Mouse (Mus musculus): ENCODE measurements around the gene Cdc42. TPM values are rescaled to one million over a fixed set of nuclear protein-coding genes. Genes with fewer than 3 reads are reported as not detected.

Gene Cdc42
- polyA plus RNA-seq, 1 experiment from 2014 or later: 605 TPM

DNA sequence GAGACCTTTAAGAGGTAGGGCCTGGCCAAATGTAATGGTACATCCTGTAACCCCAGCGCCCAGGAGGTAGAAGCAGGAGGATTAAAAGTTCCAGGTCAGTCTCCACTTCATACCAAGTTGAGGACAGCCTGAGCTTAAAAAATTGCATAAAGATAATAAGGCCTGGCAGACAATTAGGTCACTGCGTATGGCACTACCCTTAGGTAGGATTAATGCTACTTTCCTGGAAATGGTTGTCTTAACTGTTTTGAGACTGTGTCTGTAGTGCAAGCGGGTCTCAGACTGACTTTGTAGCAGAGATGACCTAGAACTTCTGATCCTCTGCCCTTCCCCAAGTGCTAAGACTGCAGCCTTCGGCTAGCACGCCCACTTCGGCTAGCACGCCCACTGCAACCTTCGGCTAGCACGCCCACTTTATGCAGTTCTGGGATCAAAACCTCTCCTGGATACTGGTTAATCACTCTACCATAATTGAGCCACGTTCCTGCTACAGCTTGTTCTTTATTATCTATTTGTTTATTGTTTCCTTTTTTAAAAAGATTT lies 22.3 kb upstream of the Cdc42 start:
- no peaks in the 10 kb centered on the region for H3K9me3 ChIP-seq (replicated peaks)
- WGBS: 92% methylated on average over 10 of the region's 10 CpGs

DNA sequence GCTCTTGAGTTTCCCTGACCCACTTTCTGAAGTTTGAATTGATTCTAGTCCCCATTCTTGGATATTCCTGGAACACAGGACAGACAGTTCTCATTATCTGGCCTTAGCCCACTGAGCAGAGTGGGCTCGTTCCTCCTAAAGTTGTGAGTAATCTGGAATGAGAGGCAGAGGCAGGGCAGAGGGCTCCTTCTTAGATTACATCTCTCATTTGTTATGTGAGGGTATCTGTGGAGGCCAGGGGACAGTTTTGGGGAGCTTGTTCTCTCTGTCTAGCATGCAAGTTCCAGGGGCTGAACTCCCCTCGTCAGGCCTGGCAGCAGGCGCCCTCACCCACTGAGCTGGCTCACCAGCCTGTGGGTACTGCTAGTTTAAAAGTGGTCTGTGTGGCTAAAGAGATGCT lies 21.6 kb upstream of the Cdc42 start:
- no peaks in the 10 kb centered on the region for H3K27me3 ChIP-seq (ENCODE audit: low read depth, poor library complexity, severe bottlenecking)
- no peak overlapping the region for H3K27ac ChIP-seq (replicated peaks)
- H3K9me3 ChIP-seq (replicated peaks): no peaks in the 10 kb centered on the region
- H3K4me3 ChIP-seq: no peak overlapping the region
- 90% methylated on average over 3 of the region's 3 CpGs for WGBS
- H3K36me3 ChIP-seq: no peaks in the 10 kb centered on the region
- H3K4me1 ChIP-seq: peaks cover 19% of the 10 kb centered on the region
- DNase-seq (ENCODE audit: low spot score): no peak

More for the DNA sequence above, 22.3 kb upstream of the Cdc42 start:
- Histone ChIP-seq H3K27ac (replicated peaks) (no peak overlapping the region), H3K4me1 (peaks cover 19% of the 10 kb centered on the region), H3K36me3 (no peaks in the 10 kb centered on the region), H3K27me3 (ENCODE audit: low read depth, poor library complexity, severe bottlenecking) (no peaks in the 10 kb centered on the region), H3K4me3 (no peak overlapping the region)
- DNase-seq (ENCODE audit: low spot score): no peak

GRCm38 (mm10) chr4:137377526-137378304 lies 20.2 kb upstream of the Cdc42 start:
- peaks cover 26% of the 10 kb centered on the region for H3K4me1 ChIP-seq
- H3K4me3 ChIP-seq: no peak overlapping the region
- H3K9me3 ChIP-seq (replicated peaks): no peaks in the 10 kb centered on the region
- no peaks in the 10 kb centered on the region for H3K36me3 ChIP-seq
- no peak for DNase-seq (ENCODE audit: low spot score)
- no peak overlapping the region for H3K27ac ChIP-seq (replicated peaks)
- no peaks in the 10 kb centered on the region for H3K27me3 ChIP-seq (ENCODE audit: low read depth, poor library complexity, severe bottlenecking)
- 84% methylated on average over 4 of the region's 4 CpGs for WGBS

DNA sequence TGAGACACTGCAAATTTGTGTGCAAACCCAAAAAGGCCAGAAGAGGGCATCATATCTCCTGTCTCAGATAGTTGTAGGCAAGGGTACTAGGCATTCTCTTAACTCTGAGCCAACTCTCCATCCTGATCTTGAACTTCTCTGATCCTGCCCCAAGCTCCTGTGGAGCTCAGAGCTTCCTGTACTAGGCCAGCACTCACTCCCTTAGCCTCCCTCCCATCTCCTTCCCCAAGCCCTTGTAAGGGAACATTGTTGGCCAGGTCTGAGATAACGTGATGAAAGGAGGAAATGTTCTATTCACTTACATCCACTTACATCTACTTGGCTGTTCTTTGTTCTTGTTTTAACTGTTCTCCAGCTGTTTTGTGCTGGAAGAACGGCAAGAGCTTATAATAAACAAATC lies 19.3 kb upstream of the Cdc42 start:
- no peak for DNase-seq (ENCODE audit: low spot score)
- Histone ChIP-seq H3K27me3 (ENCODE audit: low read depth, poor library complexity, severe bottlenecking) (no peaks in the 10 kb centered on the region), H3K9me3 (replicated peaks) (no peaks in the 10 kb centered on the region), H3K36me3 (no peaks in the 10 kb centered on the region), H3K4me1 (peaks cover 26% of the 10 kb centered on the region), H3K27ac (replicated peaks) (no peak overlapping the region), H3K4me3 (no peak overlapping the region)
- 86% methylated on average over 2 of the region's 2 CpGs for WGBS

DNA sequence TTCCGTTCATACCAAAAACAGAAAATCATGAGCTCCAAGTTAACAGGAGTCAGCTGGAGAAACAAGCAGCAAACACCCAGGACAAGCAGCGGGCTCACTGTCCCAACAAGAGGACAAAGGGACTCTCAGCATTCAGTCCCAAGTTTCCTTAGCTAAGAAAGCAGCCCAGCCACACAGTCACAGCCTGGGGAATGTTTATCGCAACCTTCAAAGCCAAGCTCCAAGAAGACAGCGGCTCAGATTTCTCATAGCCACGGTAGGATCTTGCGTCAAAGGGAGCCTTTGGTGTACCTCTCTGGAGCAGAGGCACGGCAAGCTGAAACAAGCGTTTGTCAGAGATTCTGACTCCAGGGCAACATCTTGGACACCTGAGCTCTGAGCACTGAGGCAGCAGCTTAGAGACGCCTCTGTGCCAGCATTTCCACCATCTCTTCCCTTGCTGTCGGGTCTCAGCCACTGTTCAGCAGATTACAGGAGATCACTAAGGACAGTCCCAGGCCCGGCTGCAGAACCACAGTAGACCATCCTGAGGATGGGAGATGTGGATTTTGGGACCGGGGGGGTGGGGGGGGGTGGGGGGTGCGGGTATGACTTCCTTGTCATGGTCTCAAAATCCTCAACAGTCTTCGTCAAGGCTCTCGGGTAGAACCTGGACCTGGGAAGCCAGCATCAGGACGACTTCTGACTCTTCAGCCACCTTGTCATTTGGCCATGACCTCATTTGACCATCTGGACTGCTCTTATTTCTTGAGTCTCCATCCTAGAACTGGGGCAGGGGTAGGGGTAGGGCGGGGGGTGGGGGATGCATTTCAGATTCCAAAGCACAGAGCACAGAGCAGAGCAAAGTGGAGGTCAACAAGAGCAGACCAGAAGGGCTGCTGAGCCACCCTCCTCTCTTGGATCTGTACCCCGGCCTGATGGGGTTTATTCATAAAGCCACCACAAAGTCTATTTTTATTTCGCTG lies 18.1 kb upstream of the Cdc42 start:
- H3K9me3 ChIP-seq (replicated peaks): no peaks in the 10 kb centered on the region
- H3K27me3 ChIP-seq (ENCODE audit: low read depth, poor library complexity, severe bottlenecking): no peaks in the 10 kb centered on the region
- H3K4me1 ChIP-seq: peaks cover 23% of the 10 kb centered on the region
- no peak for DNase-seq (ENCODE audit: low spot score)
- no peak overlapping the region for H3K4me3 ChIP-seq
- 60% methylated on average over 19 of the region's 19 CpGs for WGBS
- no peak overlapping the region for H3K27ac ChIP-seq (replicated peaks)
- no peaks in the 10 kb centered on the region for H3K36me3 ChIP-seq

- no peaks in the 10 kb centered on the region for H3K27me3 ChIP-seq (ENCODE audit: low read depth, poor library complexity, severe bottlenecking)
- no peak overlapping the region for H3K4me3 ChIP-seq
- no peaks in the 10 kb centered on the region for H3K36me3 ChIP-seq
- peak overlapping the region; percentile 39; the same call in 1 of the 2 replicates for H3K27ac ChIP-seq (replicated peaks)
- H3K9me3 ChIP-seq (replicated peaks): no peaks in the 10 kb centered on the region
- DNase-seq (ENCODE audit: low spot score): no peak
- WGBS: 55% methylated on average over 6 of the region's 6 CpGs
- peaks cover 32% of the 10 kb centered on the region for H3K4me1 ChIP-seq
These were observed 16.2 kb upstream of the Cdc42 start for GRCm38 (mm10) chr4:137373711-137374110.

DNA sequence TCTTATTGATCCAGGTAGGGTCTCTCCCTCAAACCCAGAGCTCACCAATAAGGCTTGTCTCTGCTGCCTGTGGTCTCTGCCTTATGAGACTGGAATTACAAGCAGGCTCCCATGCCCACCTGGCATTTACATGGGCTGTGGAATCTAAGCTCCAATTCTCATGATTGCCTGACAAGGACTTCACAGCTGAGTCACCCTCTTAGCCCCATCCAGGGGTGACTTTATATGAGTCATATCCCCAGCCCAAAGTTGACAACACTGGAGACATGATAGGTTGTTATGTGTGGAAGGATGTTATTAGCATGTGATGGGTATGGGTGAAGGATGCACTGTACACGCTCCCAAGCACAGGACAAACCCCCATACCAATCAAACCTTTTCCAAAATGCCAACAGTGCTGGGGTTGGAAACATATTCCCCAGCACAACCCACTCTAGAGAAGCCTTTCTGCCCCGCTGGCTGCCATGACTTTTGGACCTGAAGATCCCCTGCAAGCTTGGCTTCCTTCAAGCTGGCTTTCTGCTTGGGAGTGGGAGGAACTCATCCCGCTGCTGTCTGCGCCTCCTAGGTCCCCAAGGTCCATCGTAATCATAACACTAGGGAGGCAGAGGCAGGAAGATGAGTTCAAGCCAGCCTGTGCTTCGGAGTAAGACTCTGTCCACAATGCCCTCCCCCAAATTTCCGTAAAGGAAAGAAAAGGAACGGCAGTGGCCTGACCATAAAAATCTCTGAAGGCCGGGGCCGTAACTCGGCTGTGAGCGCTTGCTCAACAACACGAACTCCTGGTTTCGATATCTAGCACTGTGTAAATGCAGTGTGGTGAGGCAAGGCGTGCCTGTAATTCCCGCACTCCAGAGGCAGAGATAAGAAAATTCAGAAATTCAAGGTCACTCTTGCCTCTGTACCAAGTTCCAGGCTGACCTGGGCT lies 14.3 kb upstream of the Cdc42 start:
- H3K4me3 ChIP-seq: no peak overlapping the region
- no peak for DNase-seq (ENCODE audit: low spot score)
- peaks cover 43% of the 10 kb centered on the region for H3K4me1 ChIP-seq
- no peaks in the 10 kb centered on the region for H3K36me3 ChIP-seq
- 92% methylated on average over 16 of the region's 16 CpGs for WGBS
- H3K9me3 ChIP-seq (replicated peaks): no peaks in the 10 kb centered on the region
- H3K27me3 ChIP-seq (ENCODE audit: low read depth, poor library complexity, severe bottlenecking): 0 out of 2 replicates have a peak, but pooled peaks cover 4% of the 10 kb centered on the region
- H3K27ac ChIP-seq (replicated peaks): no peak overlapping the region

GRCm38 (mm10) chr4:137369954-137370750 lies 12.6 kb upstream of the Cdc42 start:
- H3K27me3 ChIP-seq (ENCODE audit: low read depth, poor library complexity, severe bottlenecking): 0 out of 2 replicates have a peak, but pooled peaks cover 4% of the 10 kb centered on the region
- H3K9me3 ChIP-seq (replicated peaks): no peaks in the 10 kb centered on the region
- H3K27ac ChIP-seq (replicated peaks): peak overlapping the region; percentile 82
- H3K36me3 ChIP-seq: no peaks in the 10 kb centered on the region
- H3K4me1 ChIP-seq: peaks cover 34% of the 10 kb centered on the region
- peak overlapping the region; percentile 52 for H3K4me3 ChIP-seq
- 16% methylated on average over 28 of the region's 29 CpGs for whole genome bisulfite sequencing
- DNase-seq (ENCODE audit: low spot score): peak; percentile 58

DNA sequence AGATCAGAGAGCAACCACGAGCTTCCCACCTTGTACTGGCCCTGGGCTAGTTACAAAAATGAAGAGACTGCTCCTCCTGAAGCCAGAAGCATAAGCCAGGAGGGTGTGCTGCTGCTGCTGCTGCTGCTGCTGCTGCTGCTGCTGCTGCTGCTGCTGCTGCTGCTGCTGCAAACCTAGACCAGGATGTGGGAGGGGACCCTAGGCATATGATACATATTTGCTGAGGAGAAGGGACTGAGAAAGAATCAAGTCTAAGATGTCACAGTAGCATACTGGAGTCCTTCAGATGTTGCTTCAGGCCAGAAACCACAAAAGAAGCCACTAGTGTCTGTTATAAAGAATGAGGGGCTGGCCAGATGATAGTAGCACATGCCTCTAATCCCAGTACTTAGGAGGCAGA lies 10.7 kb upstream of the Cdc42 start:
- 0 out of 2 replicates have a peak, but pooled peaks cover 4% of the 10 kb centered on the region for H3K27me3 ChIP-seq (ENCODE audit: low read depth, poor library complexity, severe bottlenecking)
- peaks cover 25% of the 10 kb centered on the region for H3K4me1 ChIP-seq
- H3K27ac ChIP-seq (replicated peaks): 0 out of 2 replicates have a peak overlapping the region, but pooled peaks have one; percentile 38
- 27% methylated on average over 1 of the region's 1 CpGs for WGBS
- no peak for DNase-seq (ENCODE audit: low spot score)
- no peaks in the 10 kb centered on the region for H3K36me3 ChIP-seq
- no peaks in the 10 kb centered on the region for H3K9me3 ChIP-seq (replicated peaks)
- no peak overlapping the region for H3K4me3 ChIP-seq

- Histone ChIP-seq H3K9me3 (replicated peaks) (no peaks in the 10 kb centered on the region), H3K4me1 (peaks cover 25% of the 10 kb centered on the region), H3K36me3 (no peaks in the 10 kb centered on the region), H3K27me3 (ENCODE audit: low read depth, poor library complexity, severe bottlenecking) (0 out of 2 replicates have a peak, but pooled peaks cover 4% of the 10 kb centered on the region), H3K4me3 (no peak overlapping the region), H3K27ac (replicated peaks) (0 out of 2 replicates have a peak overlapping the region, but pooled peaks have one; percentile 6)
- DNase-seq (ENCODE audit: low spot score): no peak
- 56% methylated on average over 5 of the region's 5 CpGs for WGBS
These were observed 10.0 kb upstream of the Cdc42 start for GRCm38 (mm10) chr4:137367275-137368088.
